Mouse (Mus musculus): ENCODE results near the gene Sema5b. TPM values are rescaled to one million over a fixed set of nuclear protein-coding genes. Genes with fewer than 3 reads are reported as not detected.

The Sema5b gene
- polyA plus RNA-seq, 1 experiment, result 22.3 TPM

DNA sequence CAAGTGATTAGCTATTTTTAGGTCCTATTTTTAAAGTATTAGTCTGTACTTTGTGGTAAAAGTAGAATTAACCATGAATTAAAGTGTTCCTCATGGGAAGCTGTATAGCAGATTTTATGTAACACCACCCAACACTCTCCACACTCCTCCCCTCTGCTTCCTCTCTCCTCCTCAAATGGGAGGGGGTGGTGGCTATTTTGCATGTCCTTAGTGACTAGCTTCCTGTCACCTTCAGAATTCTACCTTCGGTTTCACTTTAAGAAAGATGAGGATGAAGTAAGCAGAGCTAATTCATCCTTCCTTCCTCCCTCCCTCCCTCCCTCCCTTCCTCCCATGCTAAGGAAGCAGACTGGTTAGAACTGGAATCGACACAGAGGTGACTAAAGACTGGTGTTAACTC lies 155.2 kb downstream of the Sema5b start:
- DNase-seq (ENCODE audit: extremely low spot score in 1 of 2, low spot score in 1 of 2), result no peak

DNA sequence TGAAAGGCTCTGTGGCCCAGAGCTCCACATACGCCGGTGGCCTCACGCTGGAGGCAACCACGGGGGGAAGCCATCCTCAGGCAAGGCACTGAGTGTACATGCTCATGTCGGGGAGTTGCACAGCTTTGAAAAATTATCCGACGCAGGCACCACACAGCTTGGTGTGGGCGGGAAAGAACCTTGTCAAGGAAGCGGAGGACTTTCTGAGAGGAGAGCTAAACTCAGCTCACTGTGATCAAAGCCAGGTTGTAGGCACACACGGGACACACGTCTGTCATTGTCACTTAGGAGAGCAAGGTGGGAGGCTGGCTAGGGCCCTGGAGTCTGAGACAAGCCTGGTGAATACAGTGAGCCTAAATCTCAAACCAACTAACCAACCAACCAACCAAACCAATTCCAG lies 160.9 kb downstream of the Sema5b start:
- DNase-seq (ENCODE audit: extremely low spot score in 1 of 2, low spot score in 1 of 2), result peak; percentile 25 to 81

DNA sequence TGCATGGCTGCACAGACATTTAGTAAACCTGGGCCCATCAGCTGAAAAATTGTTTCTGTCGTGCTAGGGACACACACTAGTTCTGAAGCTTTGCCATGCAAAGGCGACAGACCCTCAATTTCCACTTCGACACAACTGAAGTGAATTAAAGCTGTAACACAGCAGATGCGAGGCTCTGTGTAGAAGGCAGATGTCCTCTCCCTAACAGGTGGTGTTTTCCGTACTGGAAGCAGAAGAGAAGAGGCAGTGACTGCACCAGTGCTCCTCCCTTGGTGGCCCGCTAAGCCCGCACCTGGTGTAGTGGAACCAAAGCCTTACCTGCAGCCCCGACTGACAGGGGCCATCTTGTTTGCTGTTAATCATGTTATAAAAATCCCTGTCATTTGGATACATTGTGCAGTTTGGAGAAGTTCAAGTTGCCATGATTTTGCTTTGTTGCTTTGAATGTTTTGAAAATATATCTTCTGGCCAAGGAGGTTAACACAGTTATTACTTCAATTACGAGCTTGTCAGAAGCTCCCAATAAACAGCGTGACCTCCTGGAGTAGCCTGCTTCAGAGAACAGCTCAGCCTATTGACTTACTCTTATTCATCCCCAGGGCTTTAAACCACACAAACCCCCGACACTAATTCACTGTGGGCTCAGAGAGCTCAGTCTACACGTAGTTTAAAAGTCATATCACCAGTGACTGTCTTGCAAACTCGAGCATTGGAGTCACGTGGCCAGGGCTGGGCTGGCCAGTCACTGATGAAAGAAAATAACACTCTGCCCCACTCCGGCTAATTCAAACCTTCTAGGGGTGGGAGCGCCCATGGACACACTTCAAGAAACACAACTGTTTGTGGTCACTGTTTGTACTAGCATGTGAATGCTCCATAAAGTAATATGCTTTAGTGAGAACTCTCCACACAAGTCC lies 163.1 kb downstream of the Sema5b start:
- DNase-seq (ENCODE audit: extremely low spot score in 1 of 2, low spot score in 1 of 2), result no peak

DNA sequence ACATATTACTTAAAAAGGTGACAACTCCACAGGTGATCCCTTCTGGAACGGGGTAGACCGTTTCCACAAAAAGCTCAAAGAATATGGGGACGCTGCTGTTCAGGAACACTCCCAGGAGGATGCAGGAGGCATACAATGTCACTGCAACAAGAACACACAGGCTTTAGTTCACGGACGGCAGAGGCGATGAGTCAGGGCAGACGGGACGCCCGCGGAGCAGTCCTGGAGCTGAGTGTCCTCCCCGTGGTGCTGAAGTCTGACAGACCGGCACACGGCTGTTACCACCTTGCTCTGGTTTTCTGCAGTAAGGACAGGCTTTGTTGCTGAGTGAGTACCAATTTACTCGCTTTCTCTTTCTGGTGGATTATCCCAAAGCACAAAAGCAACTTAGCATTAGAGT lies 163.9 kb downstream of the Sema5b start:
- DNase-seq (ENCODE audit: extremely low spot score in 1 of 2, low spot score in 1 of 2), result no peak

DNA sequence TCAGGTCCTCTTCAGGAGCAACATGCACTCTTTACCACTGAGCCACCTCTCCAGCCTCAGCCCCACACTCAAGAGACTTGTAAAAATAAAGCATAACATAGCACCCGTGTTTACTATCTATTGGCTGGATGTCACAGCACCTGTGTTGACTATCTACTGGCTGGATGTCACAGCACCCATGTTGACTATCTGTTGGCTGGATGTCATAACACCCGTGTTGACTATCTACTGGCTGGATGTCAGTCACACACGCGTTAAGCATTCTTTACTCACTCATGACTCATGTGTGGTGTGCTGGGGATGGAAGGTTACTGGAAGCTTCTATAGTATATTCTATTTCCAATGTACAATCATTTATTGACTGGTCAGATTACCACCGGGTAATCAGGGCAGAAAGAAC lies 166.1 kb downstream of the Sema5b start:
- DNase-seq (ENCODE audit: extremely low spot score in 1 of 2, low spot score in 1 of 2), result no peak

DNA sequence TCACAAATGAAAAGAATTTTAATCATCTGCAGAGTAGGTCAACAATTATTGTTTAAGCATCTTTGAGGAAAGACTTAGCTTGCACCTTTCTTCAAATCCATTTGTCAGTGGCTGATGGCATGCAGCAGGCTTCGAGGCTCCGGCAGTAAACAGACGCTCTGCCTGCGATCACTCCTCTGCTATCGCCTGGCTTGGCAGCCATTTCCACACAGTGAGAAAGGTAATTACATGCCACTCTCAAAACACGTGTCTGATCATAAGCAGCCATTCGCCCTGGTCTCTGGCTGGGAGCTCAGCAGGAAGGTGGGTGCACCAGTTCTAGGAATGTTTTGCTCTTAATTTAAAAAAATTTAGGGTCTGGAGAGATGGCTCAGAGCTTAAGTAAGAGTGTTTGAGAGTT lies 170.1 kb downstream of the Sema5b start:
- no peak for DNase-seq (ENCODE audit: extremely low spot score in 1 of 2, low spot score in 1 of 2)

DNA sequence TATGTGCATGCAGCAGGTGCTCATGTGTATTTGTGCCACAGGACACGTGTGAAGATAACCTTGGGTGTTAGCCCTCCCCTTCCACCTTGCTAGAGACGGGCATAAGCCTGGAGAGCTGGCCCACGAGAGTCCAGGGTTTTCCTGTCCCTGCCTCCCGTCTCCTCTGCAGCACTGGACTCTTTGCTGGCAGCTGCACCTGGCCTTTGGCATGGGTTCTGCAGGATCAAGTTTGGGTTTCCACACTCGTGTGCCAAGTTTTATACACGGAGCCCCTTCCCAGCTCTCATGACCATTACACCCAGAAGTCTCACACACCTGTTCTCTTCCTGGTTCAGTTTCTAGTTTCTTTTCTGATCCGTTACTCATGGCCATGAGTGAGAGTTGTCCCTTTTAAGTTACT lies 172.7 kb downstream of the Sema5b start:
- DNase-seq (ENCODE audit: extremely low spot score in 1 of 2, low spot score in 1 of 2), result no peak

Other genes with a start within 250 kb of the Sema5b start
- 13.4 and 16.6 TPM in 2 replicates for gene Sec22a, start 177.2 kb upstream of the Sema5b start, polyA plus RNA-seq (2012; rRNA removed)
- gene Pdia5, start 50.3 kb upstream of the Sema5b start, polyA plus RNA-seq (2012; rRNA removed), result 8.8 and 9.5 TPM in 2 replicates
- gene Dirc2, start 228.2 kb downstream of the Sema5b start, polyA plus RNA-seq (2012; rRNA removed), result 56.0 and 60.0 TPM in 2 replicates
- gene Hspbap1, start 229.2 kb downstream of the Sema5b start, polyA plus RNA-seq (2012; rRNA removed), result 5.9 and 6.5 TPM in 2 replicates